Mouse (Mus musculus) thymus, postnatal 14 days (tissue): Measurements from ENCODE around the gene Defa28.
"Not testable (repeated sequence)": the region's sequence is repeated elsewhere in the genome, so short reads cannot be mapped to it uniquely, and the experiment has no call there.

Source experiments
- DNase-seq: peaks from one replicate; pipeline ENCODE4 v3.0.0; 2021

The Defa28 gene

GRCm38 (mm10) chr8:21582706-21583105, at the start of gene Defa28:
TSS of gene Defa28 (plus strand) at chr8:21583006.
- DNase-seq: not testable (repeated sequence)

- DNase-seq: not testable (repeated sequence)
These were observed 17.7 kb upstream of the Defa28 start, which contains the start of gene Defa37 for GRCm38 (mm10) chr8:21565086-21565485. TSS of gene Defa37 (plus strand) at chr8:21565386.

- not testable (repeated sequence) for DNase-seq
These were observed 11.6 kb downstream of the Defa28 start, which contains the start of gene Gm7861 for GRCm38 (mm10) chr8:21594408-21594807. TSS of gene Gm7861 (minus strand) at chr8:21594508.

GRCm38 (mm10) chr8:21617883-21618282, 35.1 kb downstream of the Defa28 start, which contains the start of gene Defa26:
TSS of gene Defa26 (plus strand) at chr8:21618183.
- DNase-seq: not testable (repeated sequence)
